Mouse (Mus musculus) urinary bladder, postnatal 25 days (tissue): ENCODE measurements at regions not wholly inside any gene's neighbourhood (a gene's known extent, or its start where the extent isn't known, plus 50 kb on each side); places are given as distances from the start of the nearest gene placed in this dataset.

Source experiments
- DNase-seq: peaks from one replicate; pipeline ENCODE4 v3.0.0; 2022; ENCODE audit warnings: low spot score

GRCm38 (mm10) chr1:79917426-79918150 lies 56.6 kb upstream of the Serpine2 start:
- no peak for DNase-seq
